ENCODE assay signal across 16 mouse cellular contexts in genomic region chr7:99920416-99920815, GRCm38 (mm10).
"Had no signal": no experiment of that assay in that cellular context is flagged by ENCODE, and none has a peak within 500 bp of the region (broad histone marks: within the 10 kb centered on the region; RNA-seq: fewer than 3 reads in every experiment).

No protein-coding gene starts in this region.

- H3K9ac ChIP-seq: kidney, embryonic 15.5 days; liver, embryonic 15.5 days; midbrain, embryonic 13.5 days; neural tube, embryonic 13.5 days had no signal

- H3K9me3 ChIP-seq: kidney, embryonic 15.5 days; liver, embryonic 15.5 days; megakaryocyte, embryonic 14.5 days; midbrain, embryonic 10.5 days; midbrain, embryonic 13.5 days; neural tube, embryonic 13.5 days had no signal

- H3K4me2 ChIP-seq: kidney, embryonic 15.5 days; liver, embryonic 11.5 days; liver, embryonic 15.5 days; midbrain, embryonic 13.5 days; neural tube, embryonic 13.5 days had no signal

- ATAC-seq: hindbrain, postnatal 0 days; inflammation-experienced regulatory T-cells, adult 6 months; intestine, postnatal 0 days; midbrain, embryonic 13.5 days; midbrain, embryonic 16.5 days had no signal

- H3K27ac ChIP-seq: hindbrain, postnatal 0 days; kidney, embryonic 15.5 days; liver, embryonic 15.5 days; midbrain, embryonic 10.5 days; midbrain, embryonic 13.5 days; neural tube, embryonic 13.5 days had no signal

- H3K4me3 ChIP-seq: kidney, embryonic 15.5 days; liver, embryonic 15.5 days; megakaryocyte, embryonic 14.5 days; midbrain, embryonic 10.5 days; midbrain, embryonic 13.5 days; myocyte; neural tube, embryonic 13.5 days had no signal

- DNase-seq: kidney, adult 2 months; kidney, postnatal 10 days; kidney, postnatal 36 days; layer of hippocampus, adult 9-11 months had no signal
